8 mouse cellular contexts compared by ENCODE assay signal in genomic region chr2:24385111-24385961, GRCm38 (mm10). TPM values are rescaled to one million over a fixed set of nuclear protein-coding genes. Genes with fewer than 3 reads are reported as not detected.
A peak's percentile ranks its signal among the peaks of the same experiment; 100 is the strongest.
DNase-seq lines count a peak whose midpoint lies in the region; ATAC-seq and TF ChIP-seq lines count a peak whose summit lies in the region.

No protein-coding gene starts in this region.

- TF ChIP-seq CTCF in ES-Bruce4 (IDR thresholded peaks at IDR 0.05; ENCODE audit: low read depth, low read length), result no peak

- WGBS in limb, embryonic 10.5 days, result 80% methylated on average over 14 of the region's 14 CpGs
- WGBS in midbrain, embryonic 14.5 days, result 81% methylated on average over 14 of the region's 14 CpGs
- WGBS in midbrain, embryonic 16.5 days, result 83% methylated on average over 14 of the region's 14 CpGs

- no peaks in the 10 kb centered on the region for H3K4me1 ChIP-seq in ES-Bruce4 (ENCODE audit: control insufficient read depth, insufficient read depth, low read length)
- H3K4me1 ChIP-seq in limb, embryonic 10.5 days, result peaks cover 10% of the 10 kb centered on the region; the same call in 1 of the 2 replicates
- no peaks in the 10 kb centered on the region for H3K4me1 ChIP-seq in midbrain, embryonic 14.5 days (ENCODE audit: control insufficient read depth, insufficient read depth, low read length)
- no peaks in the 10 kb centered on the region for H3K4me1 ChIP-seq in midbrain, embryonic 16.5 days (ENCODE audit: control insufficient read depth, insufficient read depth, low read length)

- no peaks in the 10 kb centered on the region for H3K27me3 ChIP-seq in ES-Bruce4 (ENCODE audit: control insufficient read depth, insufficient read depth, low read length, poor library complexity, severe bottlenecking)
- H3K27me3 ChIP-seq in limb, embryonic 10.5 days (ENCODE audit: low read depth, poor library complexity, severe bottlenecking), result no peaks in the 10 kb centered on the region
- no peaks in the 10 kb centered on the region for H3K27me3 ChIP-seq in midbrain, embryonic 14.5 days (ENCODE audit: control insufficient read depth, insufficient read depth, low read length)
- no peaks in the 10 kb centered on the region for H3K27me3 ChIP-seq in midbrain, embryonic 16.5 days (ENCODE audit: control insufficient read depth, insufficient read depth, low read depth, low read length)

- TF ChIP-seq EP300 in ES-Bruce4 (IDR thresholded peaks at IDR 0.05; ENCODE audit: insufficient read depth, low read depth, low read length), result peak; percentile 72; the same call in 1 of the 2 replicates

- peak overlapping the region; percentile 16; the same call in 1 of the 2 replicates for H3K9ac ChIP-seq in ES-Bruce4 (ENCODE audit: low read depth, poor library complexity, severe bottlenecking)
- H3K9ac ChIP-seq in midbrain, embryonic 14.5 days (replicated peaks; ENCODE audit: low read length), result no peak overlapping the region
- no peak overlapping the region for H3K9ac ChIP-seq in midbrain, embryonic 16.5 days (ENCODE audit: low read depth, low read length)

- no peak overlapping the region for H3K4me2 ChIP-seq in midbrain, embryonic 14.5 days (ENCODE audit: low read length)
- no peak overlapping the region for H3K4me2 ChIP-seq in midbrain, embryonic 16.5 days (ENCODE audit: low read length)

- H3K27ac ChIP-seq in ES-Bruce4 (ENCODE audit: insufficient read depth, low read length), result no peak overlapping the region; the same call in 1 of the 2 replicates
- H3K27ac ChIP-seq in limb, embryonic 10.5 days, result peak overlapping the region; percentile 26; the same call in 1 of the 2 replicates
- H3K27ac ChIP-seq in midbrain, embryonic 14.5 days (replicated peaks; ENCODE audit: low read depth, low read length), result no peak overlapping the region
- no peak overlapping the region for H3K27ac ChIP-seq in midbrain, embryonic 16.5 days (ENCODE audit: low read length)

- H3K9me3 ChIP-seq in ES-Bruce4 (replicated peaks; ENCODE audit: control insufficient read depth, insufficient read depth, low read length, poor library complexity, severe bottlenecking), result no peaks in the 10 kb centered on the region
- no peaks in the 10 kb centered on the region for H3K9me3 ChIP-seq in limb, embryonic 10.5 days (replicated peaks)
- no peaks in the 10 kb centered on the region for H3K9me3 ChIP-seq in midbrain, embryonic 14.5 days (ENCODE audit: control insufficient read depth, low read length)
- no peaks in the 10 kb centered on the region for H3K9me3 ChIP-seq in midbrain, embryonic 16.5 days (replicated peaks; ENCODE audit: control insufficient read depth, low read length, poor library complexity, severe bottlenecking)

- H3K36me3 ChIP-seq in ES-Bruce4 (ENCODE audit: control insufficient read depth, insufficient read depth, low read length, poor library complexity, severe bottlenecking), result no peaks in the 10 kb centered on the region
- no peaks in the 10 kb centered on the region for H3K36me3 ChIP-seq in limb, embryonic 10.5 days
- no peaks in the 10 kb centered on the region for H3K36me3 ChIP-seq in midbrain, embryonic 14.5 days (ENCODE audit: control insufficient read depth, insufficient read depth, low read length)
- H3K36me3 ChIP-seq in midbrain, embryonic 16.5 days (ENCODE audit: control insufficient read depth, insufficient read depth, low read length), result no peaks in the 10 kb centered on the region

- TF ChIP-seq POLR2A in ES-Bruce4 (IDR thresholded peaks at IDR 0.05; ENCODE audit: insufficient read depth, low read length), result peak; percentile 33

- peak; percentile 86 for ATAC-seq in megakaryocyte-erythroid progenitor cell, adult 5-6 weeks (replicated peaks; ENCODE audit: low FRiP score, low TSS enrichment, poor library complexity, severe bottlenecking)
- no peak for ATAC-seq in midbrain, embryonic 14.5 days (ENCODE audit: low FRiP score, low TSS enrichment)
- no peak for ATAC-seq in midbrain, embryonic 16.5 days

- peak overlapping the region; percentile 44 for H3K4me3 ChIP-seq in ES-Bruce4 (ENCODE audit: low read depth, low read length)
- H3K4me3 ChIP-seq in limb, embryonic 10.5 days, result no peak overlapping the region
- no peak overlapping the region for H3K4me3 ChIP-seq in midbrain, embryonic 14.5 days (replicated peaks; ENCODE audit: low read depth, low read length)
- H3K4me3 ChIP-seq in midbrain, embryonic 16.5 days (ENCODE audit: low read depth, low read length), result no peak overlapping the region

- DNase-seq in 3134 (ENCODE audit: extremely low read depth, insufficient read length, low spot score), result peak; percentile 45
- peak; percentile 24 for DNase-seq in limb, embryonic 10.5 days (ENCODE audit: low spot score)
- no peak for DNase-seq in midbrain, embryonic 14.5 days
- DNase-seq in layer of hippocampus, adult 11-12 months (ENCODE audit: low spot score), result no peak
- no peak for DNase-seq in left cerebral cortex, adult 8-10 months (ENCODE audit: low spot score in 2 of 2)

RNA-seq across cellular contexts. Expression of gene Psd4, which starts 18.0 kb away (rescaled TPM):
- polyA plus RNA-seq in ES-Bruce4 (2011; ENCODE audit: insufficient read depth, insufficient read length, low read depth, missing spikeins), result 3.6 and 10.1 TPM in 2 replicates
- 0.43 and 0.59 TPM in 2 replicates for polyA plus RNA-seq in limb, embryonic 10.5 days (2016; fragmentation: Nextera tagmentation; extraction: Ambion mirVana)
- total RNA-seq in megakaryocyte-erythroid progenitor cell, adult 5-6 weeks (2014; fragmentation: Nextera tagmentation), result 43.9 and 50.2 TPM in 2 replicates
- total RNA-seq in megakaryocyte-erythroid progenitor cell, adult 5-6 weeks (2017), result 32.4 and 38.5 TPM in 2 replicates
- 0.07 and 0.18 TPM in 2 replicates for polyA plus RNA-seq in midbrain, embryonic 14.5 days (2014; fragmentation: Nextera tagmentation; extraction: Ambion mirVana)
- polyA plus RNA-seq in midbrain, embryonic 16.5 days (2015; fragmentation: Nextera tagmentation; extraction: Ambion mirVana), result 0.36 and 0.68 TPM in 2 replicates
- 1 to 10 TPM in 3 of 4 experiments, under 1 TPM in 1; 0.95 to 3.3 (median 1.8) TPM for total RNA-seq in left cerebral cortex, adult 8-10 months (2022)

RNA-seq across cellular contexts. Expression of gene Il1rn, which starts 48.7 kb away (rescaled TPM):
- not detected in 2 replicates for polyA plus RNA-seq in ES-Bruce4 (2011; ENCODE audit: insufficient read depth, insufficient read length, low read depth, missing spikeins)
- polyA plus RNA-seq in limb, embryonic 10.5 days (2016; fragmentation: Nextera tagmentation; extraction: Ambion mirVana), result 0.95 TPM in 1 of 2 replicates, not detected in the other
- 1.6 TPM in 1 of 2 replicates, not detected in the other for total RNA-seq in megakaryocyte-erythroid progenitor cell, adult 5-6 weeks (2014; fragmentation: Nextera tagmentation)
- not detected in 2 replicates for total RNA-seq in megakaryocyte-erythroid progenitor cell, adult 5-6 weeks (2017)
- polyA plus RNA-seq in midbrain, embryonic 14.5 days (2014; fragmentation: Nextera tagmentation; extraction: Ambion mirVana), result 1.7 TPM in 1 of 2 replicates, not detected in the other
- polyA plus RNA-seq in midbrain, embryonic 16.5 days (2015; fragmentation: Nextera tagmentation; extraction: Ambion mirVana), result not detected in 2 replicates
- total RNA-seq in left cerebral cortex, adult 8-10 months (2022), result not detected

Comparison
In these comparisons a context has a peak if more than half of its experiments do, and no peak if none do; other contexts are left out.
1. DNase-seq: peak in 3134 (single experiment) and limb, embryonic 10.5 days (single experiment); none in midbrain, embryonic 14.5 days (single experiment), layer of hippocampus, adult 11-12 months (single experiment) and left cerebral cortex, adult 8-10 months (0 of 2).